Mouse (Mus musculus): ENCODE measurements around the gene Sstr2.

DNA sequence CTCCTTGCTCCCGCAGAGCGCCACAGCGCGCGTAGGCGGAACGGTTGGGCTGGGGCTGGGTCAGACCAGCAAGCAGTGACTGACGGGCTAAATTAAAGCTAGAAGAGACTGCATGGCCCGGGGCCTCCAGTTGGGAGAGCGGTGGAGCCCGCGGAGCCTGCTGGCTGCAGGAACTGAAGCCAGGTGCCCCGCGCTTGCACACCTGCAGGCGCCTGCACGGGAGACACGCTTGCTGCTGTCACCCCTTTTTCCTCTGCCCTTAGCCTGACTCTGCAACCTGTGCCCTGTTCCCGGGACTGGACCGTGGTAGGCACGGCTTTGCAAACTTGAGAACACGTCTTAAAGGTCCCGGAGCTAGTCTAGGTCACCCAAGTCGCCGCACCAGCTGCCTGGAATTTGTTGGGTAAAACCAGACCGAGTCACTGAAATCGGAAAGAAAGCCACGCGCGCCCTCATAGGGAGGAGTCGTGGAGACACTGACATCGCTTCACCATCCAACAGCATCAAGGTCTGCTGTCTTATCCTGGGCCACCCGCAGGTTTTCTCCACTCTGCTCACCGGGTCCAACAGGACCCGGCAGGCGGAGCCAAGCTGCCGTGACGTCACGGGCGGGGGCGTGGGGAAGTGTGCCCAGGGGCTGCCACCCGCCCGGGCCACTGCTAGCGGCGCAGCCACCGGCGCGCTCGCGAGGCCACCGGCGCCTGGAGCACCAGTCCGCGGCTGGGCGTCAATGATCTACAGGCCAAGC is at the start of gene Sstr2:
- TF ChIP-seq CTCF (IDR thresholded peaks at IDR 0.05; ENCODE audit: low read depth) (no peak), EP300 (IDR thresholded peaks at IDR 0.05; ENCODE audit: low read depth) (no peak)
